Mouse (Mus musculus) hindbrain, embryonic 11.5 days (tissue): Measurements from ENCODE around the gene Dnajc7. TPM values are rescaled to one million over a fixed set of nuclear protein-coding genes. Genes with fewer than 3 reads are reported as not detected.
"Not testable (repeated sequence)": the region's sequence is repeated elsewhere in the genome, so short reads cannot be mapped to it uniquely, and the experiment has no call there.

Experiments
- ATAC-seq: fragments of 200-750 bp; cut with Nextera tagmentation; 2 replicates; pipeline ENCODE4 v1.8.0; 2017; ENCODE audit warnings: mild to moderate bottlenecking, moderate TSS enrichment, moderate library complexity; ENCODE audit not compliant: low FRiP score
- DNase-seq: peaks from one replicate; pipeline ENCODE4 v3.0.0-alpha.2; 2015; ENCODE audit warnings: low spot score
- H3K27ac ChIP-seq: fragments of 300-500 bp; sonication (generic); 2 replicates; pipeline ENCODE4 v1.5.1; 2014; ENCODE audit warnings: mild to moderate bottlenecking, low read depth, low read length
- H3K27me3 ChIP-seq: fragments of 300-500 bp; sonication (generic); 2 replicates; pipeline ENCODE4 v1.6.1; 2014; ENCODE audit warnings: mild to moderate bottlenecking, low read length, moderate library complexity, mixed read lengths; ENCODE audit not compliant: control insufficient read depth, insufficient read depth
- H3K36me3 ChIP-seq: fragments of 300-500 bp; sonication (generic); 2 replicates; pipeline ENCODE4 v1.6.1; 2014; ENCODE audit warnings: mild to moderate bottlenecking, low read length, moderate library complexity, mixed read lengths; ENCODE audit not compliant: control insufficient read depth, insufficient read depth
- H3K4me1 ChIP-seq: fragments of 300-500 bp; sonication (generic); replicated peaks from 2 replicates; pipeline ENCODE4 v1.6.1; 2014; ENCODE audit warnings: low read length, mixed read lengths; ENCODE audit not compliant: control insufficient read depth, insufficient read depth
- H3K4me2 ChIP-seq: fragments of 300-500 bp; sonication (generic); replicated peaks from 2 replicates; pipeline ENCODE4 v1.6.1; 2014; ENCODE audit warnings: mild to moderate bottlenecking, low read depth, low read length
- H3K4me3 ChIP-seq: fragments of 300-500 bp; sonication (generic); 2 replicates; pipeline ENCODE4 v1.5.1; 2014; ENCODE audit warnings: low read depth, low read length
- H3K9ac ChIP-seq: fragments of 300-500 bp; sonication (generic); 2 replicates; pipeline ENCODE4 v1.6.1; 2014; ENCODE audit warnings: low read depth, low read length
- H3K9me3 ChIP-seq: fragments of 300-500 bp; sonication (generic); 2 replicates; pipeline ENCODE4 v1.6.1; 2016; ENCODE audit warnings: low read length; ENCODE audit not compliant: control insufficient read depth
- WGBS: fragments of 180-500 bp; shearing (Covaris S2); extraction: QIAGEN DNeasy Blood & Tissue Kit; methylation state at CpG from one replicate; pipeline ENCODE4 v1.1.7; 2014; 5-methylcytosine and 5-hydroxymethylcytosine counted together
- polyA plus RNA-seq: library from polyadenylated mRNA; unstranded; fragments of >200 nt; fragmentation: Nextera tagmentation; extraction: Ambion mirVana; gene quantifications from 2 replicates; pipeline ENCODE4 v1.2.1, GENCODE M21; 2014

The Dnajc7 gene
- polyA plus RNA-seq, 1 experiment from 2014 or later: 105 TPM

DNA sequence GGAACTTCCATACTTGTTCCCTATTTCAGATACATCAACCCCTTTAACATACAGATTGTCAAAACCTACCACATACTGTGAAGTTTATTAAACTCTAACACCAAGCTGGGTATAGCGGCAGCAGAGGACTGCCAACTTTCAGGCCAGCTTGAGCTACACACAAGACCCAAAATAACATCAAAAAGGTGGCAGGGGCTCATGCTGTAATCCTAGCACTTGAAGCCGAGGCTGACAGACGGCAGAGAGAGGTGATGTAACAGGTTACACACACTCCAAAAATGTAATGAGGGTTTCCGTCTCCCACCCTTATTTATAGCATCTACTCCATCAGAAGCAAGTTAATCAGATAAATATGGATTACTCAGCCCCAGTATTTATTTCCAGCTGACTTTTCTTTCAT is 24.4 kb downstream of the Dnajc7 start:
- DNase-seq: no peak
- peaks cover 17% of the 10 kb centered on the region for H3K36me3 ChIP-seq
- H3K27ac ChIP-seq: no peak overlapping the region
- 91% methylated on average over 4 of the region's 4 CpGs for WGBS
- no peaks in the 10 kb centered on the region for H3K4me1 ChIP-seq
- ATAC-seq: no peak
- no peak overlapping the region for H3K9ac ChIP-seq
- H3K4me3 ChIP-seq: no peak overlapping the region
- H3K27me3 ChIP-seq: no peaks in the 10 kb centered on the region
- no peaks in the 10 kb centered on the region for H3K9me3 ChIP-seq
- no peak overlapping the region for H3K4me2 ChIP-seq

DNA sequence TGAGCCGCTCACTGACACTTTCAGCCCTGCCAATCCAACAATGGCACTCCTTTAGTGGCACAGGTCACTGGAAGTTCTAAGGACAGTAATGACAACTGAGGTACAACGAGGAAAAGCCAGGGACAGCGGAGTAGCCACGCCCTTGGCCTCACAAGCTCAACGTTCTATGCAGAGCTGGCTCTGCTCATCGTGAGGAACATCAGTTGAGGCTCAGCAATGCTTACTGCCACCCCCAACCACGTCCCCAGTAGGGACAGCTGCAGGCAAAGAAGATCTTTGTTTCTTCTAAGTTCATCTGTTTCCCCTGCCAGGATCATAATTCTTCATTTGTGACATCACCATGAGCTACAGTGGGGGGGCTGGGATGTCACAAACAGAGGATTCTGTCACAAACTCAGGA is 25.4 kb downstream of the Dnajc7 start:
- Histone ChIP-seq H3K4me1 (no peaks in the 10 kb centered on the region), H3K4me3 (no peak overlapping the region), H3K27me3 (no peaks in the 10 kb centered on the region), H3K27ac (no peak overlapping the region), H3K4me2 (no peak overlapping the region), H3K9me3 (no peaks in the 10 kb centered on the region), H3K9ac (no peak overlapping the region), H3K36me3 (peaks cover 19% of the 10 kb centered on the region)
- DNase-seq (no peak), ATAC-seq (no peak)
- WGBS: 93% methylated on average over 7 of the region's 7 CpGs

DNA sequence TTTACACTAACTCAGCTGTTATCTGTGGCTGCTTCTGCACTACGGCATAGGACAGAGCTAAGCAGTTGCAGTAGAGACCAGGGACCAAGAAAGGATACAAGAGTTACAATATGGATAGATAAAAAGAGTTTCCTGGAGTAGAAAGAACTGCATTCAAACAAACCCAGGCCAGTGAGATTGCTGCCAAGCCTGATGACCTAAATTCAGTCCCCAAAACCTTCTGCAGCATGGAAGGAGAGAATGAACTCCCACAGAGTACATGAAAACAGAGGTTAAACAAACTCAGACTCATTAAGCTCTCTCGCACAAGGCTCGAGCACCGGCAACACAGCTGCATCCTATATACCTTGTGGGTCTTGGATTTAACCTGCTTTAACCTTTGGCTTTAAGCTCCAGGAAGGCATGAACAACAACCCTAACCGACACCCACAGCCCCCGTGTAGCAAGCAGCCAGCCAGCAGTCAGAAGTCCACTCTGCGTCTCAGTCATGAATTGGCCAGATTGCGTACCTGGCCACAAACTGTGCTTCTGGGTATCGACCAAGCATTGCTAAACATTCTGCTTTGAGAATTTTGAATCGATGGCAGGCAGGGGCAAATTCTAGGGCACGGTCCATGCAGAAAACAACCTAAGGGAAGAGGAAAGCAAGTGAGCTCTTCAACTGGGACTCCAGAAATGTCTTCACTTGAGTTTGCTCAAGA is 27.5 kb downstream of the Dnajc7 start:
- Histone ChIP-seq H3K9ac (no peak overlapping the region), H3K36me3 (peaks cover 19% of the 10 kb centered on the region)
- 89% methylated on average over 11 of the region's 11 CpGs for WGBS

DNA sequence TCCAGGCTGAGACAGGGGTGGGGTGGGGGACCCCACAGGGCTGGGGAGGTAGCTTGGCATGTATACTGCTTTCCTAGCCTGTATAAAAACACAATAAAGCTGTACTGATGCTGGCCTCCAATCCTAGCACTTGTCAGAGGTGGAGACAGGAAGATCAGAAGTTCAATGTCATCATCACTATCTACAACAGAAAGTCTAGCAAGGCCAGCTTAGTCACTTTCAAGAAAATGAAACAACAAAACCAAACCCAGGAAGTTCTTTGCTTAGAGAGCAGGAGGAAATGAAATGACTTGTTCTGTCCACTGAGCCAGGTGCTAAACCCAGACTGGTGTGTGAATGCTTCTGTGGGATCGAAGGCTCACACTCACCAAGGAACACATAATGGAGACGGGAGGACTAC is 31.5 kb downstream of the Dnajc7 start:
- peaks cover 34% of the 10 kb centered on the region for H3K36me3 ChIP-seq
- DNase-seq: no peak
- no peak overlapping the region for H3K4me3 ChIP-seq
- no peaks in the 10 kb centered on the region for H3K4me1 ChIP-seq
- H3K27me3 ChIP-seq: no peaks in the 10 kb centered on the region
- H3K9me3 ChIP-seq: no peaks in the 10 kb centered on the region
- no peak for ATAC-seq
- no peak overlapping the region for H3K4me2 ChIP-seq
- WGBS: 96% methylated on average over 2 of the region's 2 CpGs
- no peak overlapping the region for H3K27ac ChIP-seq
- no peak overlapping the region for H3K9ac ChIP-seq

More for the DNA sequence above, 27.5 kb downstream of the Dnajc7 start:
- Histone ChIP-seq H3K4me2 (no peak overlapping the region), H3K27ac (no peak overlapping the region), H3K4me1 (no peaks in the 10 kb centered on the region), H3K4me3 (no peak overlapping the region), H3K27me3 (no peaks in the 10 kb centered on the region), H3K9me3 (no peaks in the 10 kb centered on the region)
- DNase-seq (no peak), ATAC-seq (no peak)

DNA sequence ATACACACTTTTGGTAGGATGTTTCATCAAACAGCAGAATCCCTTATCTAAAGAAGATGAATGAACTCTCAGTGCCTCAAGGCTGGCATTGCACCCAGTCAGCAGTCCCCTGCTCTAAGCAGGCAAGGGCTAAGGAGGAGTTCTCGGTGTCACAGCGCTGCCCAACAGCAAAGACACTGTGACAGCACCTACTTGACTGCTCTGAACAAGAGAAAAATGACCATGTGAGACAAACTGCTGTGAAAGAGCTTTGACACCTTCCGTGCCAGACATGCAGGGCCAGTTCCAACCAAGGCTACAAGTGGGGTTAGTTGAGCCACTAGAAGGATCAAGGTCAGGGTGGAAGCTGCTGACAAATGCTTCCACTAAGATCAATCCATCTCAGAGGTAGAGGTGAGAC is 34.8 kb downstream of the Dnajc7 start:
- Histone ChIP-seq H3K9me3 (no peaks in the 10 kb centered on the region), H3K9ac (no peak overlapping the region), H3K4me2 (no peak overlapping the region), H3K4me1 (no peaks in the 10 kb centered on the region), H3K27me3 (no peaks in the 10 kb centered on the region), H3K4me3 (no peak overlapping the region), H3K27ac (no peak overlapping the region), H3K36me3 (peaks cover 42% of the 10 kb centered on the region)
- DNase-seq (no peak), ATAC-seq (no peak)
- over 99% methylated on average over 3 of the region's 3 CpGs for WGBS

DNA sequence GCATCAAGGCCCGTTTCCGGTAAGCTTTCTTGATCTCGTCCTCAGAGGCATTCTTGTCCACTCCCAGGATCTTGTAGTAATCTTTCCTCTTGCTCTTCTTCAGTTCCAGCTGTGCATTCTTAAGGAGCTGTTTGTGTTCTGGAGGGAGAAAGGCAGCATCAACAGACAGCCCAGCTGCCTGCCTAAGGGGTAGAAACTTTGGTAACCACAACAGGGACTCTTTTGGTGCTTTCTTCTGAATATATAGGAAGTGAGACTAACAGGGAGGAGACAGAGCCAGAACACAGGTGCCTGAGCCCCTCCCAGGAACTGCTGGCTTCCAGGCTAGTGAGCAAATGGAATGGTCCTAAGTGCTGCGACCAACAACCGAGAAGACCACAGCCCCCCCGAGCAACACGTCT is 35.4 kb downstream of the Dnajc7 start:
- 89% methylated on average over 7 of the region's 7 CpGs for WGBS
- H3K9me3 ChIP-seq: no peaks in the 10 kb centered on the region
- no peak overlapping the region for H3K27ac ChIP-seq
- H3K9ac ChIP-seq: no peak overlapping the region
- H3K4me2 ChIP-seq: no peak overlapping the region
- H3K27me3 ChIP-seq: no peaks in the 10 kb centered on the region
- peaks cover 39% of the 10 kb centered on the region for H3K36me3 ChIP-seq
- no peak overlapping the region for H3K4me3 ChIP-seq
- ATAC-seq: no peak
- DNase-seq: no peak
- no peaks in the 10 kb centered on the region for H3K4me1 ChIP-seq

DNA sequence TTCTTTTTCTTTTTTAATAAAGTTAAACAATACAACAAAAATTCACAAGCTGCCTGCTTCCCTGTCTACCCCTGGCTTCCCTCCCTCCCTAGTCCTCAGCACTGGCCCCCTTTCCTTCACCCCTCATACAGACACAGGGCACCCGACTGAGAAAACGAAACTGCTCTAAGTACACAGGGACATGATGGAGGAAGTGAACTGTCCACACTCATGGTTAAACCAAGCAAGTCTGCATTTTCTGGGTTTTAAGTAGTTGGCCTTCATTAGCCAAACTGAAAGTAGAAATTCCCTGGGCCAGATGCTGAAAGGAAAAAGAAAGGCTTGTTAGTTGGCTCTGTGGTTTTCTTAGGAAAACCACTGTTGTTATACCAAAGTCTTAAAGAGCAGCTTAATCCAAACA is 37.1 kb downstream of the Dnajc7 start:
- Histone ChIP-seq H3K4me2 (no peak overlapping the region), H3K9me3 (no peaks in the 10 kb centered on the region), H3K9ac (no peak overlapping the region), H3K27me3 (no peaks in the 10 kb centered on the region), H3K4me1 (no peaks in the 10 kb centered on the region), H3K27ac (no peak overlapping the region), H3K36me3 (peaks cover 37% of the 10 kb centered on the region), H3K4me3 (no peak overlapping the region)
- no peak for DNase-seq
- 95% methylated on average over 2 of the region's 2 CpGs for WGBS
- ATAC-seq: no peak

DNA sequence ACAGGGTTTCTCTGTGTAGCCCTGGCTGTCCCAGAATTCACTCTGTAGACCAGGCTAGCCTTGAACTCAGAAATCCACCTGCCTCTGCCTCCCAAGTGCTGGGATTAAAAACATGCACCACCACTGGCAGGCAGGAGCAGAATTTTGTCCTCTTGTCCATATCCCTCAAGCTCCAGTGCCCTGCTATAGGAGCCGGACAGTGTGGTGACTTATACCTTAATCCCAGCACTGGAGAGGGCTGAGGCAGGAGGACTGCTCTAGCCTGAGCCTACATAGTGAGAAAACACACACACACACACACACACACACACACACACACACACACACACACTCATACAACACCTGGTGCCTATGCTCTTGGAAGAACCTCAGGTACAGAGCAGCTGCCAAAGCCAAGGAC is 37.6 kb downstream of the Dnajc7 start:
- 100% methylated on average over 1 of the region's 1 CpGs for WGBS
- not testable (repeated sequence) for H3K27ac ChIP-seq, H3K4me1 ChIP-seq, DNase-seq, H3K4me2 ChIP-seq, H3K9me3 ChIP-seq, ATAC-seq, H3K27me3 ChIP-seq, H3K4me3 ChIP-seq, H3K9ac ChIP-seq
- H3K36me3 ChIP-seq: peaks cover 36% of the 10 kb centered on the region

DNA sequence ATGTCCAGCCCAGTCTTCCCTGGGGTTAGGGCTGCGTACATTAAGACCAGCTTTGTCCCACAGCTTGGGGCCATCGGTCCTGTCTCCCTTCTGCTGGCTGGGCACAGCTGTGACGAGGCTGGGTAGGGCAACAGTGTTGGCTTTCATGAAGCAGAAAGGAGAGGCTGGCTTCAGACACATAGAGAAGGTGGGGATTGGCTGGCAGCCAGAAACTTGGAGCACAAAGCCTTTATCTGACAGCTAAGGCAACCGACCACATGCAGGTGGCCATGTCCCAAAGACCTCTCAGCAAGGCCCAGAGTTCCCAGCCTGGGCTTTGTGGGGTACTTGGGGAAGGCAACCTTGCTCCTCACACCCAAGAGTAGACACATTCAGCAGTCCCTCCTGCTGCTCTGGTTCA is 38.2 kb downstream of the Dnajc7 start:
- Histone ChIP-seq H3K9ac (no peak overlapping the region), H3K36me3 (peaks cover 33% of the 10 kb centered on the region), H3K4me2 (no peak overlapping the region), H3K4me1 (no peaks in the 10 kb centered on the region), H3K27ac (no peak overlapping the region), H3K27me3 (no peaks in the 10 kb centered on the region), H3K4me3 (no peak overlapping the region), H3K9me3 (no peaks in the 10 kb centered on the region)
- 92% methylated on average over 4 of the region's 4 CpGs for WGBS
- ATAC-seq (no peak), DNase-seq (no peak)
